Mouse (Mus musculus) liver, adult 2 months (tissue): ENCODE measurements at regions not wholly inside any gene's neighbourhood (a gene's known extent, or its start where the extent isn't known, plus 50 kb on each side); places are given as distances from the start of the nearest gene placed in this dataset.

Experiments
- CTCF ChIP-seq: fragments of 200-500 bp; IDR thresholded peaks from 2 replicates; pipeline ENCODE4 v1.5.1; 2011; ENCODE audit warnings: low read depth, low read length, control low read depth
- POLR2A ChIP-seq: fragments of 200-500 bp; IDR thresholded peaks from 2 replicates; pipeline ENCODE4 v1.6.1; 2011; ENCODE audit warnings: low read length, control low read depth; ENCODE audit not compliant: insufficient read depth; ENCODE audit errors: extremely low read depth

- TF ChIP-seq POLR2A = no peak
- no peak for TF ChIP-seq CTCF
These were observed 125.6 kb upstream of the Ranbp3l start for GRCm38 (mm10) chr15:8842129-8842528.
